Mouse (Mus musculus) gonadal fat pad, adult 2 months (tissue): ENCODE measurements around the gene Aimp2. TPM values are rescaled to one million over a fixed set of nuclear protein-coding genes. Genes with fewer than 3 reads are reported as not detected.

ENCODE experiments used
- DNase-seq: peaks from one replicate; pipeline ENCODE4 v3.0.0-alpha.2; 2012; ENCODE audit warnings: low read depth
- polyA plus RNA-seq: library from polyadenylated mRNA; depleted of rRNA; stranded (reverse); fragments of >200 nt; gene quantifications from 2 replicates; pipeline ENCODE4 v1.2.3, GENCODE M21; 2012; rRNA removed

Gene Aimp2
- polyA plus RNA-seq = 38.5 and 41.5 TPM in 2 replicates

DNA sequence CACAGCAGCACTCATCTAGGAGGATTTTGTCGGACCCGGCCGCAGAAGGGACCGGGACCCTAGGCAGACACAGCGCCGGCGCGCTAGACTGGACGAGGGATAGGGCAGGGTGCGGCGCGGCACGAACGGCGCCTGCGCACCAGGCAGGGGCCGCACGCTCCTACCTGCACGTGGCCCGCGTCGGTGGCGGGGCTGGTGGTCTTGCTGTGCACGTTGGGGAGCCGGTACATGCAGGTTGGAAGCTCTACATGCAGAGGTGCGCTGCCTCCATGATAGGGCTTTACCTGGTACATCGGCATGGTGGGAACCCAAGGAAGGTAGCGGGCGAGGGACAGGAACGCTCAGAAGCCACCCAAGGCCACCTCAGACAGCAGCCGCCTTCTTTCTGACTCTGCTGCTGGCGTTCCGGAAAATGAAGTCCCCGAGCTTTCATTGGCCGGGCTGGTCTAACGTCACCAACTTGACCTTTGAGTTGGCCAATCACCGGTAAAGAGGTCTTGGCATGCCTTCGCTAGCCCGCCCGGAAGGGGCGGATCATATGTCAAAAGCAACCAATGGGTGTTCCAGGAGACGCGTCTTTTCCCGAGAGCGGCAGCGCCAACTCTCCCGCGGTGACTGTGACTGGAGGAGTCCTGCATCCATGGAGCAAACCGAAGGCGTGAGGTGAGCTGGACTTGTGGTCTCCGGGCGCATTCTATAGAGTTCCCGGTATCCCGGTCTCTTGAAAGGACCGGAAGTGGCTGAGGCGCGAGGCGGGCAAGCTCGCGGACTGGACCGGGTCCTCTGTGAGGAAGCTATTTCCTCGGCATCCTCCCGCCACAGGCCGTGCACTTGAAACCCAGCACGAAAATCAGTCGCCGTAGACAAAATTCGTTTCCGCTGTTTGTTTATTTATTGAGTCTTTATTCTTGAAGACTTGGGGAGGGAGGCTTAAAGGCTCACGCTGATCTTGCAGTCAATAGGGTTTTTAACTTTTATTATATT, at the start of gene Aimp2, which contains the start of gene Pms2:
TSS of gene Aimp2 (minus strand) at position 431 of the 984 bp plus-strand sequence.
TSS of gene Pms2 (plus strand) at position 548 of the 984 bp plus-strand sequence.
- peak; percentile 92 for DNase-seq

DNA sequence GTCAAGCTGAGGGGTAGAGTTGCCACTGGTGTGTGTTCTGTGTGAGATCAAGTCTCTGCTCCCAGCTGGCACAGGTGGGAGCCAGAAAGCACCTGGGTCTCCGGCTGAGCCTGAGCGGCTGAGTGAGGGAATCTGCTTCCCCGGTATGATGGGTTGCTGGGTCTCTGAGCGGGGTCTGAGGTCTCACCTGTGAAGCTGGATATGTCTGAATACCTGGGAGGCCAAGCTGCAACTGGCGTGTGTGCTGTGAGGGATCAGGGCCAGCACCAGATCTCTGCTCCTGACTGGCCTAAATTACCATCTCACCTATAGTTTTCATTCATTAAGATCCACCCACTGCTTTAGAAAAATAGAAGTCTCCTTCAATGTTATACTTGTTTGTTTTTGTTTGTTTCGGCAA, 47.5 kb upstream of the Aimp2 start:
- DNase-seq = no peak

DNA sequence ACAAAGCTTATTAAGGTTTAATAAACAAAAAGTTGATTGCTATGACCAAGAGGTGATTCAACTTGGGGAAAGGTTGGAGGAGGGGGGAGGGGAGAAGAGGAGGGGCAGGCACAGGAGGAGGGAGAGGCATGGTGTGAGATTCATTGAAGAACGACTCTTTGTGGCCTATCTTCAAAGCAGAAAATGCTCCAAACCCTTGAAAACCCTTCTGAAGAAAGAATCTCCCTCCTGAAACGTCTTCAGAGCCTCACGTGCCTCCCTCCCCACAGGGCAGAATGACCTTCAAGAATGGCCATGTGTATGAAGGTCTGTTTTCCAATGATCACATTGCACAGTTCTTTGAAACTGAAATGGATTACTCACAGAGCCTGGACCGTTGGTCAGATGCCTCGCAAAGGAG, 40.4 kb upstream of the Aimp2 start:
- no peak for DNase-seq

DNA sequence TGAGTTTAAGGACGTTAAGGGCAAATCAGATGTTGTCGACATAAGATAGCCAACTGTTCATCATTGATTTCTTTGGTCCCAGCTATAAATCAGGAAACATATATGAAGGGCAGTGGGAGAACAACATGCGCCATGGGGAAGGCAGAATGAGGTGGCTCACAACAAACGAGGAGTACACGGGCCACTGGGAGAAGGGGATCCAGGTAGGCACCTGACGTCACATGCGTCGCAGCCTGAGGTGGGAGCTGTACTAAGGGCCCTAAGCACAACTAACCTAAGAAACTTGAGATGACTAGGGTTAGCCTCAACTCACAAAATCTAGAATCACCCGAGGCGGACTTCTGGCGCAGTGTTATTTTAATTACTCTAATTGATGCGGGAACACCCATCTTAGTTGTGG, 38.7 kb upstream of the Aimp2 start:
- no peak for DNase-seq

DNA sequence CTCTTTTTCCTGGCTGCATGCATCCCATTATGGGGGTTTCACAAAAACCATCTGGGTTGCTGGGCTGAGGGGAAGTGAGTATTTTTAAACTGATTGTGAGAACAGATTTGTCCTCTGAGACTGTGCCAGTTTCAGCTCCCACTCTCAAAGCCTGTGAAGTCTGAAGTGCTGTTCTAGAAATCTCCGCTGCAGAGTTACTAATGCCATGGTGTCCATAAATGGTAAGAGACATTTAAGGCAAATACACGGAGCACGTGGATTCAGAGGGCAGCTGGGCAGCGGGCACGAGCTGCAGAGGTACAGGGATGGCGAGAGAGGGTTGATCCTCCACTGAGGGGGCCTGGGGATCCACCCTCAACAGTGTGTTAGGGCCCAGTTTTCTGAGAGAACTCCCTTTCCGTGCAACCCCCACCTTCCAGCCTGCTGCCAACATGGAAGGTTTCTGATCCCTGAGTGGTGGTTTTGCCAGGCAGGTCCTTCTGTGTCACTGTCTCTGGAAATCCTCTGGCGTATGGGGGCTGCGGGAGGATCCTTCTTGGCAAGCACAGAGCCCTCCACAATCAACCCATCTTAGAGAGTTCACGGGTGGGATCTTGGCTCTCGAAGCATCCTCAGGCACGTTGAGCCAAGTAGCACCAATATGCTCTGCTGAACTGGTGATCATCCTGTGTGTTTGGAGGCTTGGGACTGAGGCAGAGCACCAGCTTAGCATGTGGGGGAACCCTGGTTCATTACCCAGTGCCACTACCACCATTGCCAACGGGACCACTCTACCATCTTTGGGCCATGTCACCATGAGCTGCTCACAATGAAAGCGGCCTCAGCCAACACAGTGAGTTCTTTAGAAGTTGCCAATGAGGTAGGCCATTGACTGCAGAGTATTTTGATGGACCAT, 33.8 kb upstream of the Aimp2 start:
- DNase-seq = no peak

DNA sequence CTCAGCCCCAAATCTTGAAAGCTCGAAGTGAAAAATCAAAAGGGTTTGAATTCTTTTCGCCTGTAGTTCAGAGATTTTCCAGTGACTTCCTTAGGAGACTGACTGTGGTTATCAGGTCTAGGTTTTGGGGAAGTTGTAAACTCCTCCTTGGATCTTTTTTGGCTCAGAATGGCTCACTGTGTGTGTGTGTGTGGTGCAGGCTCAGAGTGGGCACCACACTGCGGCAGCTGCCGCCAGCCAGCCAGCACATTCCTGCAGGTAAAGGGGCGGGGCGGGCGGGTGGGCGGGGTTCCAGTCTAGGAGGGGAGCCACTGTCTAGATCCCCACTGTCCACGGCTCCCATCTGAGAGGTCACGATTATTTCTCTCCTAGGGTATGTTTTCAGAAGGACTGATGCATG, 31.9 kb upstream of the Aimp2 start:
- DNase-seq = no peak

DNA sequence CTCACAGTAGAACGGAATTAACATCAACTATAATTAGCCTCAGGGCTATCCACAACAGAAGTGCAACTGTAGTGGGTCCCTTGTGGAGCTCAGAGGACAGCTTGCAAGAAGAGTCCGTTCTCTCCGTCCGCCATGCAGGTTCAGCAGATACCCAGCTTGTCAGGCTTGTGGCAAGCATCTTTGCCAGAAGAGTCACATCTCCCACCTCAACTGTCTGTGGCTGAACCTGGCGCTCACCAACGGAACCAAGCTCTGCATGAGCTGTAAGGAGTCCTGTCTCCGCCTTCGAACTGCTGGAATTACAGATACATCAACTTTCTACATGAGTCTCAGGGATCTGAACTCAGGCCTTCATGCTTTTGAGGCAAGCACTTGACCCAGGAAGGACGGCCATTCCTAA, 26.5 kb upstream of the Aimp2 start:
- no peak for DNase-seq

DNA sequence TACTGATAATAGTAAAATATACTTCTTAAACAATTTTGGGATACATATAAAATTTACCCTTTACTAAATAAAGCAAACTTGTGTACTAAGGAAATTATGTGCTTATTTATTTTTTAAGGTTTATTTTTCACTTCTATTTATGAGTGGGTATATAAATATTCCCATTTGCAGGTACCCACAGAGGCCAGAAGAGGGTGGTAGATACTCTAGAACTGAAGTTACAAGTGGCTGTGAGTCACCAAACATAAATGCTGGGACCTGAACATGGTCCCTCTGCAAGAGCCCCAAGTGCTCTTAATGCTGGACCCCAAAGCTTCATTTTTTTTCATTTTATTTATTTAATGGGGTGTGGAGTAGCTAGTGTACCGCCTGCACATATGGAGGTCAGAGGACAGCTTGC, 24.2 kb upstream of the Aimp2 start:
- no peak for DNase-seq

DNA sequence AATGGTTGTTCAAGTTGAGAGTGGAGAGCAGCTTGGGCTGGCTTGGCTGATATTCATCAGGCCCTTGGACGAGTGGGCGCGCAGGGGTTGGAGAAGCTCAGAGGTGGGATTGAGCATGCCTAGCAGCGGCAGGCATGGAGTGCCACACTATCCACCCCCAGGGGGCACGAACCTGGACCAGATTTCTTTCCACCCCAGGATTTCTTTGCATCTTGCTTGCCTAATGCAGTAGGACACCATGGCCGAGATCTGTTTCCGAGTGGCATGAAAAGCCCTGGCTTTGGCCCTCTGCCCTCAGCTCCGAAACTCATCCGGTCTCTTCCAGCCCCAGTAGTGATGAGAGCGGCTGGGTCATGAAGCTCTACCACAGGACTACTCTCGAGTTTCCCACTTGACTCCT, 23.8 kb upstream of the Aimp2 start:
- DNase-seq = no peak

DNA sequence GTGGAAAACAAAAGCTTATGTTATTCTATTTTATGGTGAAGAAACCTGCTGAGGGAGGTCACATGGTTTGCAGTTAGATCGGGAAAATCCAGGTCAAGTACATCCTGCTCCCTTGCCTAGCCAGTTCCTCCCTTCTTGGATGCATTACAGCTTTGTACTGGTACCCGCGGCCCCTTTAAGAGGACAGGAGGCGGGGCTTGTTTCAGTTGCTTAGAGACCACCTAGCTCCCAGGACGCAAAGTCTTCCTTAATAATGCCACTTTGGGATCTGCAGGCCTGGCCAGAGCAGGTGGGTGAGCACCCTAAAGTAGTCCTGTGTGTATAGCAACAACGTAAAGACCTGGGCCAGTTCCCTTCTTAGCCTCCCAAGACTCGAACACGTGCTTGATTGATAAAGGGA, 23.2 kb upstream of the Aimp2 start, which contains the start of gene Rsph10b:
TSS of gene Rsph10b (plus strand) at position 205 of the 400 bp plus-strand sequence.
- no peak for DNase-seq

DNA sequence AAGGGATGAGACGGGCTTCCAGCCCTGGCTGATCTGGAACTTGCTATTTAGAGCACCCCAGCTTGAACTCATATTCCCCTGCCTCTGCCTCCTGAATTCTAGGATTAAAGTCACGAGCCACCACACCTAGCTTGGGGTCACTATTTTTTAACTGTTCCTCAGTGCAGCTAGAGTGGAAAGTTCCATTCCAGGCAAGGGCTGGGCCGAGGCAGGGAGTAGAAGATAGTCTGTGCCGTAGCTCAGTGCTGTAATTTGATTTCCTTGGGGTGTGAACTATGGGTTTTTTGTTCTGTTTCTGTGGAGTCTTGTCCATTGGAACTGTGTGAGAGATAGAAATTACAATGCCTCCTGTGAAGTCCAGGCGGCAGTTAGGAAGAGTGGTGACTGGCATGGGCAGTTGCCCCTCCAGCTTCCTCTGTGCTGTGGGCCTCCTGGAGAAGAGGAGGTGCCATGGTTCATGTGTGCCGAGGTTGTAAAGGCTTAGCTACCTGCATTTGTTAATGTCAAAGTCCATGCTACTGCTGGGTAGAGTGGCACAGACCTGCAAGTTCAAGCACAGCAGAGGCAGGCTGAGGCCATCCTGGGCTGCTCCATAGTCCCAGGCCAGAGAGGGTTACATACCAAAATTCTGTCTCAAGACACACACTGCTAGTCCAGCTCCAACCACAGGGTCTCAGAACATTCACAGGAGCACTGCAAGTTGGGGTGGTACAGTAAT, 22.4 kb upstream of the Aimp2 start:
- DNase-seq = no peak

DNA sequence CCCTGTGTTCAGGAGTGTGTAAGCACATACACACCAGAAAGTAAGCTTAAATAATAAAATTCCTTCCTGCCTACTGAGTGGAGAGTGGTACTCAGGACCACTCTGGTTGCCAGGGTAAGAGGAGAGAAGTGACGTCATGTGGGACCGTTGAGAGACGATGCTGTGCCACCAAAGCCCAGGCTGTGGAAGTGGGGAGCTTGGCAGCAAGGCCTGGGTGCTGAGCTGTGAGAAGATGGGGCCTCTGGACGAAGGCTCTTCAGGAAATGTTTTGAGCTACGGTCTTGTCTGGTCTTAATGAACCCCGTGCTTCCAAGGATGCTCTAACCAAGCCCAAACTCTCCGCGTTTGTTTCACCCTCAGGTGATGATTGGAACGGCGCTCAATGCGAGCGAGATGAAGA, 21.0 kb upstream of the Aimp2 start:
- no peak for DNase-seq

DNA sequence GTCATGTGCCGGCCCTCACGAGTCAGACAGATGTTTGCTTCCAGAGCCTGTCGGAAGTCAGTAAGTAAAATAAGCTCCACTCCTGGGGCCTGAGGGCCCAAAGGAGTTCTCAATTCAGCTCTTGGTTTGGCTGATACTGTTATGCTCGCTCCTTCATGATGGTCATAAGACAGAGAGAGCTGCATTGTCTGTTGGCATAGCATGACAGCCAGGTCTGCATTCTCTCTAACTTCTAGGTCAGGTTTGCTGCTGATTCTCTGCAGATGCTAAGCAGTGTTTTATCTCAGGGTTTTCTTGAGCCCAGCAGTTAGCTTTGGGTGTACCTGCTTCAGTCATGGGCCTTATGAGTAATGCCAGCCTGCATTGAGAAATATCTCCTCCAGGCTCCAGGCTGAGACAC, 19.6 kb upstream of the Aimp2 start:
- DNase-seq = no peak

DNA sequence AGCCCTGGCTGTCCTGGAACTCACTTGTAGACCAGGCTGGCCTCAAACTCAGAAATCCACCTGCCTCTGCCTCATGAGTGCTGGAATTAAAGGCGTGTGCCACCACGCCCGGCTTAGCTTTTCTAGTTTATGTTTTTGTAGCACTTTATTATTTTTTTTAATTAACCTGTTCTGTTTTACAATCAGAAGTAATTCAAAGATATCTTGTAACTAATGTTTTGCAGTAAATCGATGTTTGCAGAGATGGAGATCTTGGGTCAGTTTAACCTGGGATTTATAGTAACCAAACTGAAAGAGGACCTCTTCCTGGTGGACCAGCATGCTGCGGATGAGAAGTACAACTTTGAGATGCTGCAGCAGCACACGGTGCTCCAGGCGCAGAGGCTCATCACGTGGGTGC, 18.2 kb upstream of the Aimp2 start, which contains the start of gene Gm42421:
TSS of gene Gm42421 (plus strand) at position 301 of the 400 bp plus-strand sequence.
- DNase-seq = no peak

DNA sequence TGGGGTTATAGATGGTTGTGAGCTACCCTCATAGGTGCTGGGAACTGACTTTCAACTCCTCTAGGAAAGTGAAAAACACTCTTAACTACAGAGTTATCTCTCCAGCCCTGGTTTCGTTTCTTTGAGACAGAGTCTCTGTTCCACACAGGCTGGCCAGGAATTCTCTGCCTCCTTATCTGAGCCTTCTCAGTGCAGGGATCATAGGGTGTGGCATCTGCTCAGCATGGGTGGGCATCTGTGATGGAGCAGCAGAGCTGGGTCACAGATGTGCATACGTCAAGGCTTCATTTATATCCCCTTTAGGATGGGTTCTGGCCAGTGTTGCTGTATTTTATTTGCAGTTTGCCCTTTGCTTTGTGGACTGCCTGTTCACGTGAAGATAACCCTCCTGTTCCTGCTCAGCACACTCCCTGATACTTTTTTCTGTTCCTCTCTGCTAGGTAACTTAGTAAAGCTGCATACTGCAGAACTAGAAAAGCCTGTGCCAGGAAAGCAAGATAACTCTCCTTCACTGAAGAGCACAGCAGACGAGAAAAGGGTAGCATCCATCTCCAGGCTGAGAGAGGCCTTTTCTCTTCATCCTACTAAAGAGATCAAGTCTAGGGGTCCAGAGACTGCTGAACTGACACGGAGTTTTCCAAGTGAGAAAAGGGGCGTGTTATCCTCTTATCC, 15.3 kb upstream of the Aimp2 start:
- no peak for DNase-seq

DNA sequence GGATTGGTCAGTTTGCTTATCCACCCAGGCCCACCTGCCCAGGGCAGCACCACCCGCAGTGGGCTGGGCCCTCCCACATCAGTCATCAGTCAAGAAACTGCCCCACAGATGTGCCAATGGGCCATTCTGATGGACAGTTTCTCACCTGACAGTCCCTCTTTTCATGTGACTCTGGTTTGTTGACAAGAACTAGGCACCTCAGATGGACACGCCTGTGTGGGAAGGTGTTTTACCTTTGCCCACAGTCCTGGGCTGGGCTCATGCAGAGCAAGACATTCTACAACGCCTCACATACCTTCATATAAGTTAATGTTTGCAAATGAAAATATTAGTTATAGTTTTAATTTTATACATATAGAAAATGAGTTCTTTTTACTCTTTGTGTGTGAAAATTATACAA, 8.5 kb upstream of the Aimp2 start:
- DNase-seq = no peak

DNA sequence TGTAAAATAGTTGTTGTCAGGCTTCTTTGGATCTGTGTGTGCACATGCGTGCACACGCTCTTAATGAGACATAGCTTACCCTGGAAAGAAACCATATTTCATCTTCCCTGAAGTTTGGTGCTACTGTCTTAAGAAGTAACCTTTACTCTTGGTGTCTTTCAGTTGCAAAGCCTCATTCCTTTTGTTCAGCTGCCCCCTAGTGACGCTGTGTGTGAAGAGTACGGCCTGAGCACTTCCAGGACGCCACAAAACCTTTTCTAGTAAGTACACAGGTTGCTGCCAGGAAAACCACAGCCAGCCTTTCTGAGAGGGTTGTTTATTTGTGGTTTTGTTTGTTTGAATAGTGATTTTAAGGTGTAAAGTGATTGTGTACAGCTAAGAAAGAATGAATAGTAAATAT, 7.8 kb upstream of the Aimp2 start:
- DNase-seq = no peak

DNA sequence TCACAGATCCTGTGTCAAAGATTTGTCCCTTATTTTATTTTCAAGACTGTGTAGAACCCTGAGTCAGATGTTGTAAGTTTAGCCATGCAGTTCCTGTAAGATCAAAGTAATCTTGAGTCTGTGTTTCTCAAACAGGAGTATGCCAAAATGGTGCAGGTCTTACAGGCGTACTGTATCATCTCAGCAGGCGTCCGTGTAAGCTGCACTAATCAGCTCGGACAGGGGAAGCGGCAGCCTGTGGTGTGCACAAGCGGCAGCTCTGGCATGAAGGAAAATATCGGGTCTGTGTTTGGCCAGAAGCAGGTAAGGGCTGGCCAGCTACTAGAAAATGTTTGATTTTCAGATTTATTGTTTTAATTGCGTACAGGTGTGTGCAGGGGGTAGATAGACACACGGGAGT, 6.6 kb upstream of the Aimp2 start:
- no peak for DNase-seq

DNA sequence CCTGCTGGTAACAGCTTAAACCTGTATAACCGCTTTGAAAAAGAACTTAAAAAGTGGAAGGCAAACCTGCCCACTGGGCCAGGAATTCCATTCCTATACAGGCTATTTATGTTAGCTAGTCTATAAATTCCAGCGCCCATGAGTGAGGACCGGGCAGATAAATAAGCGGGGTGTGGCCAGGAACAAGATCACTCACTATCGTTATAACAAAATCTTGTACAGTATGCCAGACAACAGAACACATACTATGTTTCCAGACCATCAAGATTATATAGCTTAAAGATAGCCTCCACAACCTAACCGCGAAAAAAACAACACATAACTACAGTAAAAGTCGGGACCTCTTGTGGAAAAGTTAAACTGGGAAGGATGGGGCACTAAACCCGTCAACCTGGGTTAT, 721 bp downstream of the Aimp2 start:
- DNase-seq = no peak

DNA sequence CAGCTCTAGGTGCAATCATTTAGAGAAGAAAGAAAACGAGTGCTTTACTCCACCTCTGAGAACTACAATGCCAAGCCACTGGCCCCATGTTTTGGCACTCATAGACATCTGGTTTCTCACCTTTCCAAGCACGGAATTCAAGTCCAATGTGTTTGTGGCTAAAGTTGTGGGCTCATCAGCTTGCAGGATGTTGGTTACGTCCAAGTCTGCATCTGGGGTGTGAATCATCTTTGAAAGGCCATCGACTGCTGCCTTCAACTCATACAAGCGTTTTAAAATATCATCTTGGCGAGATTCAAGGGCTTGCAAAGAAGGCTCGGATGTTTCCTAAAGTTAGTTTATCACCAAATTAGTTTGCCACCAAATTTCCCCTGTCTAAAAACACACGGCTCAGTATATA, 3.2 kb downstream of the Aimp2 start:
- DNase-seq = no peak

DNA sequence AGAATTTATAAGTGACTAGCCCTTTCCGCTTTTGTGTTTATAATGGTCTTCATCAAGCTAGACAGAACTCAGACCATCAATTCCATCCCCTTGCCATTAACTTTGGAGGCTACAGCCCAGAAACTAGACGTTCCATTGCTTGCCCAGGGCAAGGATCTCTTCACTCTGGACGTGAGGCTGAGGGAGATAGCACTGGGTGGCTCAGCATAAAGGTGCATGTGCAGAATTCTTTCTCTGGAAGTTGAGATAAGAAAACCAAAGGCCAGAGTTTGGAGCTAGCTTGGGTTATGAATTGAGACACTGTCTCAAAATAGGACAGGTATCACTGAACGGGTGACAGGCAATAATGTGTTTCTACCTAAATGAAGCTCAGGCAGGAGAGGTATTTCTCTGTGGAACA, 5.8 kb downstream of the Aimp2 start:
- DNase-seq = no peak
